8 mouse cellular contexts compared by ENCODE assay signal in genomic region chr11:77827241-77827995, GRCm38 (mm10). TPM values are rescaled to one million over a fixed set of nuclear protein-coding genes. Genes with fewer than 3 reads are reported as not detected.
DNase-seq lines count a peak whose midpoint lies in the region; TF ChIP-seq lines count a peak whose summit lies in the region.

No protein-coding gene starts in this region.

- WGBS in embryonic facial prominence, embryonic 10.5 days, result 57% methylated on average over 18 of the region's 18 CpGs

- no peaks in the 10 kb centered on the region for H3K9me3 ChIP-seq in E14TG2a.4 (ENCODE audit: low read length)
- H3K9me3 ChIP-seq in embryonic facial prominence, embryonic 10.5 days, result no peaks in the 10 kb centered on the region

- peak; percentile 93 for TF ChIP-seq CTCF in E14TG2a.4 (conservative IDR thresholded peaks at IDR 0.05; ENCODE audit: low read length)

- peaks cover 15% of the 10 kb centered on the region for H3K27me3 ChIP-seq in E14TG2a.4 (ENCODE audit: insufficient read depth, low read length)
- no peaks in the 10 kb centered on the region; the same call in 1 of the 2 replicates for H3K27me3 ChIP-seq in embryonic facial prominence, embryonic 10.5 days (replicated peaks; ENCODE audit: low read depth, poor library complexity, severe bottlenecking)

- no peak overlapping the region for H3K4me3 ChIP-seq in E14TG2a.4 (replicated peaks; ENCODE audit: low read length)
- H3K4me3 ChIP-seq in embryonic facial prominence, embryonic 10.5 days, result no peak overlapping the region

- DNase-seq in adrenal gland, postnatal 25 days, result peak; percentile 75
- DNase-seq in embryonic facial prominence, embryonic 10.5 days (ENCODE audit: low spot score), result peak; percentile 84
- peak; percentile 83 for DNase-seq in heart, postnatal 4 days
- DNase-seq in layer of hippocampus, adult 8-10 months (ENCODE audit: low spot score in 2 of 2), result peak; percentile 71 to 86
- peak; percentile 84 for DNase-seq in lung, postnatal 36 days
- peak; percentile 79 for DNase-seq in right cerebral cortex, adult 18-20 months
- DNase-seq in urinary bladder, postnatal 36 days (ENCODE audit: low spot score in 2 of 2), result peak; percentile 66 to 69

- peaks cover 57% of the 10 kb centered on the region for H3K36me3 ChIP-seq in E14TG2a.4 (ENCODE audit: insufficient read depth, low read length)
- peaks cover 61% of the 10 kb centered on the region for H3K36me3 ChIP-seq in embryonic facial prominence, embryonic 10.5 days (replicated peaks)

- peaks cover 54% of the 10 kb centered on the region for H3K4me1 ChIP-seq in E14TG2a.4 (replicated peaks; ENCODE audit: low read depth, low read length)
- H3K4me1 ChIP-seq in embryonic facial prominence, embryonic 10.5 days, result peaks cover 47% of the 10 kb centered on the region

- no peak overlapping the region for H3K27ac ChIP-seq in embryonic facial prominence, embryonic 10.5 days (replicated peaks)

RNA-seq across cellular contexts. Expression of gene Gm10277, which starts 39.9 kb away (rescaled TPM):
- not detected in 2 replicates for total RNA-seq in adrenal gland, postnatal 25 days (2021)
- polyA plus RNA-seq in embryonic facial prominence, embryonic 10.5 days (2016; fragmentation: Nextera tagmentation; extraction: Ambion mirVana), result 1.3 and 1.6 TPM in 2 replicates
- not detected for total RNA-seq in heart, postnatal 4 days (2021)
- total RNA-seq in layer of hippocampus, adult 8-10 months (2022), result not detected
